Mouse (Mus musculus) midbrain, embryonic 16.5 days (tissue): Measurements from ENCODE around the gene Ift27. TPM values are rescaled to one million over a fixed set of nuclear protein-coding genes. Genes with fewer than 3 reads are reported as not detected.

Experiments used
- ATAC-seq: fragments of 200-750 bp; cut with Nextera tagmentation; 2 replicates; pipeline ENCODE4 v1.8.0; 2017; ENCODE audit warnings: moderate TSS enrichment
- H3K27ac ChIP-seq: fragments of 300-500 bp; sonication (generic); 2 replicates; pipeline ENCODE4 v1.5.1; 2014; ENCODE audit warnings: mild to moderate bottlenecking, low read length, mixed read lengths
- H3K27me3 ChIP-seq: fragments of 300-500 bp; sonication (generic); 2 replicates; pipeline ENCODE4 v1.6.1; 2014; ENCODE audit warnings: low read depth, low read length, mixed read lengths; ENCODE audit not compliant: control insufficient read depth, insufficient read depth
- H3K36me3 ChIP-seq: fragments of 300-500 bp; sonication (generic); 2 replicates; pipeline ENCODE4 v1.6.1; 2014; ENCODE audit warnings: mild to moderate bottlenecking, low read length, moderate library complexity, mixed read lengths; ENCODE audit not compliant: control insufficient read depth, insufficient read depth
- H3K4me1 ChIP-seq: fragments of 300-500 bp; sonication (generic); 2 replicates; pipeline ENCODE4 v1.6.1; 2014; ENCODE audit warnings: mild to moderate bottlenecking, low read length, mixed read lengths; ENCODE audit not compliant: control insufficient read depth, insufficient read depth
- H3K4me2 ChIP-seq: fragments of 300-500 bp; sonication (generic); 2 replicates; pipeline ENCODE4 v1.6.1; 2014; ENCODE audit warnings: mild to moderate bottlenecking, low read length, mixed read lengths
- H3K4me3 ChIP-seq: fragments of 300-500 bp; sonication (generic); 2 replicates; pipeline ENCODE4 v1.5.1; 2014; ENCODE audit warnings: low read depth, mild to moderate bottlenecking, low read length, moderate library complexity, mixed read lengths
- H3K9ac ChIP-seq: fragments of 300-500 bp; sonication (generic); 2 replicates; pipeline ENCODE4 v1.6.1; 2014; ENCODE audit warnings: low read depth, low read length, mixed read lengths
- H3K9me3 ChIP-seq: fragments of 300-500 bp; sonication (generic); replicated peaks from 2 replicates; pipeline ENCODE4 v1.6.1; 2014; ENCODE audit warnings: mild to moderate bottlenecking, low read length, mixed read lengths; ENCODE audit not compliant: control insufficient read depth, poor library complexity, severe bottlenecking
- WGBS: fragments of 180-500 bp; shearing (Covaris S2); extraction: QIAGEN DNeasy Blood & Tissue Kit; methylation state at CpG from one replicate; pipeline ENCODE4 v1.1.7; 2014; 5-methylcytosine and 5-hydroxymethylcytosine counted together
- polyA plus RNA-seq: library from polyadenylated mRNA; unstranded; fragments of >200 nt; fragmentation: Nextera tagmentation; extraction: Ambion mirVana; gene quantifications from 2 replicates; pipeline ENCODE4 v1.2.1, GENCODE M21; 2015

Ift27 gene
- polyA plus RNA-seq, 1 experiment from 2014 or later: 104 TPM

- H3K4me2 ChIP-seq: no peak overlapping the region
- H3K9me3 ChIP-seq: no peaks in the 10 kb centered on the region
- ATAC-seq: no peak
- no peak overlapping the region for H3K9ac ChIP-seq
- no peaks in the 10 kb centered on the region for H3K27me3 ChIP-seq
- no peak overlapping the region for H3K4me3 ChIP-seq
- no peak overlapping the region for H3K27ac ChIP-seq
- H3K36me3 ChIP-seq: no peaks in the 10 kb centered on the region
- peaks cover 4% of the 10 kb centered on the region; the same call in 1 of the 2 replicates for H3K4me1 ChIP-seq
- WGBS: 16% methylated on average over 2 of the region's 2 CpGs
These were observed 40.5 kb downstream of the Ift27 start for GRCm38 (mm10) chr15:78133389-78133788.

GRCm38 (mm10) chr15:78119704-78120103 is 54.2 kb downstream of the Ift27 start, which contains the start of gene Cacng2:
TSS of gene Cacng2 (minus strand) at chr15:78120028.
- Histone ChIP-seq H3K27ac (peak within 1 kb of the TSS; percentile 85), H3K4me2 (peak within 1 kb of the TSS; percentile 85), H3K27me3 (no peaks in the 10 kb centered on the region), H3K9ac (peak within 1 kb of the TSS; percentile 91), H3K4me1 (peaks cover 38% of the 10 kb centered on the region), H3K9me3 (no peaks in the 10 kb centered on the region), H3K36me3 (no peaks in the 10 kb centered on the region), H3K4me3 (peak within 1 kb of the TSS; percentile 77)
- peak; percentile 87 for ATAC-seq
- under 1% methylated on average over 42 of the region's 42 CpGs for WGBS

GRCm38 (mm10) chr15:78119248-78119647 is 54.7 kb downstream of the Ift27 start:
- H3K4me3 ChIP-seq: peak overlapping the region; percentile 77
- H3K36me3 ChIP-seq: no peaks in the 10 kb centered on the region
- peak overlapping the region; percentile 85 for H3K4me2 ChIP-seq
- H3K27me3 ChIP-seq: no peaks in the 10 kb centered on the region
- H3K9me3 ChIP-seq: no peaks in the 10 kb centered on the region
- peaks cover 38% of the 10 kb centered on the region for H3K4me1 ChIP-seq
- 2% methylated on average over 39 of the region's 39 CpGs for WGBS
- H3K27ac ChIP-seq: peak overlapping the region; percentile 85
- peak; percentile 33 for ATAC-seq
- H3K9ac ChIP-seq: peak overlapping the region; percentile 91

GRCm38 (mm10) chr15:78118275-78118995 is 55.5 kb downstream of the Ift27 start:
- Histone ChIP-seq H3K36me3 (no peaks in the 10 kb centered on the region), H3K27me3 (no peaks in the 10 kb centered on the region), H3K4me3 (peak overlapping the region; percentile 77), H3K9me3 (no peaks in the 10 kb centered on the region), H3K9ac (peak overlapping the region; percentile 91), H3K4me2 (peak overlapping the region; percentile 85), H3K27ac (peak overlapping the region; percentile 1), H3K4me1 (peaks cover 38% of the 10 kb centered on the region)
- WGBS: 43% methylated on average over 16 of the region's 18 CpGs
- no peak for ATAC-seq

GRCm38 (mm10) chr15:78117731-78118130 is 56.2 kb downstream of the Ift27 start:
- 0 out of 2 replicates have a peak overlapping the region, but pooled peaks have one; percentile 10 for H3K9ac ChIP-seq

GRCm38 (mm10) chr15:78116936-78117335 is 57.0 kb downstream of the Ift27 start:
- 23% methylated on average over 10 of the region's 10 CpGs for WGBS
- H3K9me3 ChIP-seq: no peaks in the 10 kb centered on the region

More at GRCm38 (mm10) chr15:78117731-78118130, 56.2 kb downstream of the Ift27 start:
- Histone ChIP-seq H3K4me1 (peaks cover 38% of the 10 kb centered on the region), H3K27me3 (no peaks in the 10 kb centered on the region), H3K9me3 (no peaks in the 10 kb centered on the region), H3K36me3 (no peaks in the 10 kb centered on the region), H3K27ac (peak overlapping the region; percentile 63; the same call in 1 of the 2 replicates), H3K4me3 (peak overlapping the region; percentile 77), H3K4me2 (peak overlapping the region; percentile 85)
- WGBS: 76% methylated on average over 16 of the region's 16 CpGs
- ATAC-seq: no peak

GRCm38 (mm10) chr15:78116244-78116643 is 57.7 kb downstream of the Ift27 start:
- WGBS: 54% methylated on average over 10 of the region's 10 CpGs
- Histone ChIP-seq H3K9ac (0 out of 2 replicates have a peak overlapping the region, but pooled peaks have one; percentile 1), H3K4me3 (peak overlapping the region; percentile 77), H3K9me3 (no peaks in the 10 kb centered on the region), H3K4me1 (peaks cover 37% of the 10 kb centered on the region), H3K4me2 (peak overlapping the region; percentile 85), H3K36me3 (no peaks in the 10 kb centered on the region), H3K27me3 (no peaks in the 10 kb centered on the region), H3K27ac (no peak overlapping the region; the same call in 1 of the 2 replicates)
- no peak for ATAC-seq

More at GRCm38 (mm10) chr15:78116936-78117335, 57.0 kb downstream of the Ift27 start:
- H3K4me2 ChIP-seq: peak overlapping the region; percentile 85
- no peaks in the 10 kb centered on the region for H3K27me3 ChIP-seq
- H3K4me1 ChIP-seq: peaks cover 38% of the 10 kb centered on the region
- peak overlapping the region; percentile 77 for H3K4me3 ChIP-seq
- peak overlapping the region; percentile 63 for H3K27ac ChIP-seq
- H3K36me3 ChIP-seq: no peaks in the 10 kb centered on the region
- 0 out of 2 replicates have a peak, but pooled peaks have one; percentile 28 for ATAC-seq
- peak overlapping the region; percentile 55 for H3K9ac ChIP-seq
